Mouse (Mus musculus): ENCODE data around the gene Taf3. TPM values are rescaled to one million over a fixed set of nuclear protein-coding genes. Genes with fewer than 3 reads are reported as not detected.
A peak's percentile ranks its signal among the peaks of the same experiment; 100 is the strongest.

Taf3 gene
- total RNA-seq, 2 experiments from 2014 or later = 8.9 to 13.4 TPM

DNA sequence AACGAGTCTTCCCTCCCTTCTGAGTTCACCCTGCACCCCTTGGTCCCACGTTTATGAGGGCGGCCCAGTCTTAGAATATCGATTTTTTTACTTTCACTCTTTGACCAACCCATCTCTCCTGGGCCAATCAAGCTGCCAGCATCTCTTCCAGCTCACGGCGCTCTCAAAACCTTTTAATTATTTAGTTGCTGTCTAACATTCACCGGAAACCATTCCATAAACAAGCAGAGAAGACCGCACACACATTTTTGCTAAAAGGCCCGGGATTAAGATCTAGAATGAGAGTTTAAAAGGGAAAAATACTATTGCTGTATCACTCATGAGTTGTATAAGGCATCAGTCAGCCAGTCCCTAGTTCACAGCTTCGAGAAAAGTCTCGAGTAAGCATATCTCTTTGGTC lies 168.1 kb downstream of the Taf3 start:
- ATAC-seq (replicated peaks; ENCODE audit: low FRiP score, poor library complexity, severe bottlenecking) = no peak

DNA sequence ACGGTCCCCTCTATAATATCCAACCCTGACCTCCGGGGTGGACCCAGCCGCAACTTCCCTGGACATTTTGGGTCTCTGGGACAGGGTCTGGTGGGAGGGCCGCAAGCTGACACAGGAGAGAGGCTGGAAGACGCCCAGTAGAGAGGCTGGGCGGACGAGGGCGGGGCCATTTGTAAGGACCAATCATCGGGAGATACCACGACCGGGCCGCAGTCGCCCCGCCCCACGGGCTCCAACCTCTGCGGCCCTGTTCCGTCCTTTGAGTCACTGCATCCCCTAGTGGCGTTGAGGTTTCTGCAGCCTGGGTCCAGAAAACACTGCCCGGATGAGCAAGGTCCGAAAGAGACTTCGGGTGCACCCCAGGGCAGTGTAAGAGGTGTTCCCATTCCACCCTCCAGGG lies 168.9 kb downstream of the Taf3 start:
- ATAC-seq (replicated peaks; ENCODE audit: low FRiP score, poor library complexity, severe bottlenecking) = peak; percentile 73; the same call in 1 of the 2 replicates

DNA sequence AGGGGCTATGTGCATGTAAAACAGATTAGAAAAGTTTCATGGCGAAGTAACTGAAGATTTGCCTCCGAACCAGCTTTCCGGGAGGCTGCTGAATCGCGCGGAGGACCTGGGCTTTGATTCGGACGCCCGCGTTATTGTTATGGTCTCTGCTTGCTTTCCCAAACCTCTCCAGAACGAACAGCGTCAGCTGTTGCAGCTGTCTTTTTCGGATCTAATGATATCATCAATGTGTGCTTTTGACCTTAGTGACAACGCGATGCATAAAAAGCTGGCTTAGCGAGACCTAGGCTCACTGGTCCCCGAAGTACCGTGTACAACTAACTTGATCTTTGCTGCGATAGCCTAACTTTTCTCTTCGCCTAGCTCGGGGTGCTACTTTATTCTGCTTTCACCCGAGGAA lies 169.3 kb downstream of the Taf3 start:
- no peak for ATAC-seq (replicated peaks; ENCODE audit: low FRiP score, poor library complexity, severe bottlenecking)

DNA sequence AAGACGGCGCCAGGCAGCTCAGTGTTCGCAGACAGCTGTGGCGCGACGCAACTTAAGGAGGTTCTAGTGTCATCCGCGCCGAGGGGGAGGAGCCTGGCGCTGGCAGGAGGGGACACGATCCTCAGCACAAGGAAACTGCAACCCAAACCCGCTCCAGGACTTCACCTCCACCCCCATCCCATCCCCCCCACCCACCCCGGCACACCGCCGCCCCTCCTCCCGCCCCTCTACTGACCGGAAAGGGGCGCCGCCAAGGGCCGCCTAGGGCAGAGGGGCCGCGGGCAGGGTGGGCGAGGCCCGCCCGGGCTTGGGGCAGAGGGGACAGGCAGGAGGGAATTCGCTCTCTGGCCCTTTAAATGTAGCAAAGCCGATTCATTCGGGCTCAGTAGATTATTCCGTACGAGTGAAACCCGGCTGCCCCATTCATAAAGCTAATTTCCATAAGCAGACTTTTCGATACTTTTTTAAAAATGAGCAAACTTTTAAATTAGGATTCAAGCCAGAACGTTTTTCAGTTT lies 169.8 kb downstream of the Taf3 start:
- ATAC-seq (replicated peaks; ENCODE audit: low FRiP score, poor library complexity, severe bottlenecking) = no peak

DNA sequence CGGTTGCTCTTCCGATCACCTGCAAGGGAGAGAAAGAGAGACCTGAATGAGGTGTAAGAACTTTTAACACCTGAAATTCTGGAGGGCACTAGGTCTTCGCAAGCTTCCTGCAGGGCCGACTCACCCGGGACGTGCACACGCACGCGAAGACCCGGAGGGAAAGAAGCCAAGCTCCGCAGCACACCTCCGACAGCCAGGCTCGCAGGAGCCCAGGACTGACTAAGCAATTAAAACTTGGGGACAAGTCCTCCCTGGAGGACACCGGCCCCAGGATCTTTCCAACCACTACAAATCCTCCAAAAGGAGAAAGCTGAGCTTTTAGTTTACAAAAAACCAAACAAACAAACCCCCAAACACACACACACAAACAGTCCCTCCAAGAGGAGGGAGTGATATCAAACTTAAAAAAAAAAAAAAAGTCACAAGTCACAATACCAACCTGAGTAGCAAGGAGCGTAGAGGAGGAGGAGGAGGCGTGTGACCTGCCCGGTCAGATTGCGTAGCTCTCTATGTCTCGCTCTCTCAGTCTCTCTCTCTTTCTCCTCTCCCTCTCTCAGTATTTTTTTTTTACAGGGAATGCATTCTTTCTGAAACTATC lies 170.3 kb downstream of the Taf3 start:
- ATAC-seq (replicated peaks; ENCODE audit: low FRiP score, poor library complexity, severe bottlenecking) = no peak

DNA sequence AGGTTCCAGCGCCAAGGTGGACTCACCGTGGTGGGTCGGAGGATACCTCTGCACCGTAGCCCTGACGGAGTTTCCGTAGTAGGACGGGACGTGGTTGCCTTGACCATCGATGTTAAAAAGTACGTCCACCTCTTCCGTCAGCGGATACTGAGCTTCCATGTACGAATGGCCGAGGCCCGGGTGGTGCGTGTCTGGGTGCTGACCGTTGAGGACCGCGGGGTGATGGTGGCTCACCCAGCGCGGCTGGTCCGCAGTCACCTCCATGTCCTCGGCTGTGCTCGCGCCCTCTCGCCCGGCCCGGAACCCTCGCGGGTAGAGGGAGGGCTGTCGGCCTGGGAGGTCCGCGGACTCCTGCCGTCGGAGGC lies 171.1 kb downstream of the Taf3 start:
- ATAC-seq (replicated peaks; ENCODE audit: low FRiP score, poor library complexity, severe bottlenecking) = no peak

DNA sequence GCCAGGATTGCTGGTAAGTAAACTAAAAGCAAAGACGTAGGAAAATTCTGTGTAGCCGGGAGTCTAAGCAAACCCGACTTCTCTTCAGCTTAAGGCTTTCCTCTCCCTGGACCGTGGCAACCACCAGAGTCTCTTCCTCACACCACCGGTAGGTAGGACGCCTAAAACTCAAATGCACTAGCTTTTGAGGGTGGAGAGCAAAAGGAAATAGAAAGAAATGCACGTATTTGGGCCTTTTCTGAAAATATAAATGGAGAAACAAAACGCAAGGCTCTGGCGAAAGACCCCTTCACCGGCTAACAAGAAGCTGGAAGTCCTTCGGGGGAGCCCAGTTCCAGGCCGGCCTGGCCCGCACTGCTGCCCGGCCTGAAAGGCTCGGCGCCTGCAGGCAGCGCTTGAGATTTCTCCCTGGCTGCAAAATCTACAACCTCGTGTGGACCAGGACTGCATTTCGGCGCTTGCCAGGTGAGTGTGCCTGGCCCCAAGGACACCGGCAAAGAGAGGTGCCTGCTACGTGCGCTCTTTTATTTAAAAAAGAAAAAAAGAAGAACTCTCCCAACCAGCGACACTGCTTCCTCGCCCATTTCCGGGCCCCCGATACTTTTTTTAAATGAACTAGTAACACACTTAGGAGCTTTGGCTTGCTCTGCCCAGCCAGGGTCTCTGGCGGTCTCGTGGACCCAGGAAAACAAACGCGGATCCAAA lies 171.6 kb downstream of the Taf3 start:
- no peak for ATAC-seq (replicated peaks; ENCODE audit: low FRiP score, poor library complexity, severe bottlenecking)

DNA sequence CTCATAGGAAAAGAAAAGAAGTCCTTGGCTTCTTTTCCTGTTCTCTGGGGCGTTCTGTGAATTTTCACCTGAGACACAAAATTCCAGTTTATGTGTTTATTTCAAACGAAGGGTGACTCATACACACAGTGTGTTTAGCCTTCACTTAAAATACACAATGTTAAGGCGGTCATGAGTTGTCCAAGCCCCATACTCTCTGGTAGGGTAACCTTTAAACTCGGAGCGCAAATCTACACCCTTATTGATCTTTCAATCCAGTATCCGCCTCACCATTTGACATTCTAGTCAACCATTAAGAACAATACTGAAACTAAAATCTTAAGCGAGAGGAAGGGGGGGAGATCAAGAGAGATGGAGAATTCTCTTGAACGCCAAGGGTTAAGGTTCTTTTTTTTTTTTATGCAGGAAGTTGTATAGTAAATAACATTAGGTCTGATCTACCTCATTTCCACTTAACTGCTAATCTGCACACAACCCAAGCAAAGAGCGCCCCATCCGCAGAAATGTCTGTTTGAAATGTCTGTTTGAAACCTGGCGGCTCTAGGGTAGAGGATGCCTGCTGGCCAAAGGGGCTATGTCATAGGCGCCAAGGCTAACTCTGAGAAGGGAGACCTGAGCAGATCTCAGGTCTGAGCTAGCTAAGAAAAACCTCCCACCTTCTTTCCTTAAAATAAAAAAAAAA lies 172.6 kb downstream of the Taf3 start:
- no peak for ATAC-seq (replicated peaks; ENCODE audit: low FRiP score, poor library complexity, severe bottlenecking)

DNA sequence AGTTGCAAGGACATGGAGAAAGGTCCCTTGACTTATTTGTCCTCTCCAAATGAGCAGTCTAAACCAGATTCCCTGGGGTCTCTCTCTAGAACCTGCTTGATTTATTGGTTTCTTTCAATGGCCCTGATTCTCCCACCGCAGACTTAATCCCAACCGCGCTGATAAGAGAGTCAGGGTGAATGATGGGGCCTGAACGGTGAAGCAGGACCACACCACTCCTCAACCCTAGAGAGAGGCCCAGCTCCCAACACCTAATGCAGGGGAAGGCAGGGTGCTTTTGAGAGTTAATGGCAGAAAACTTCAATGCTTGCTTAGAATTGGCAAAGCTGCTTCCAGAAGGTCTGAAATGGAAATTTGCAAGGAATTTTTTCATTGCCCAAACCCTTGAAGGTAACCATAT lies 173.2 kb downstream of the Taf3 start:
- ATAC-seq (replicated peaks; ENCODE audit: low FRiP score, poor library complexity, severe bottlenecking) = no peak

DNA sequence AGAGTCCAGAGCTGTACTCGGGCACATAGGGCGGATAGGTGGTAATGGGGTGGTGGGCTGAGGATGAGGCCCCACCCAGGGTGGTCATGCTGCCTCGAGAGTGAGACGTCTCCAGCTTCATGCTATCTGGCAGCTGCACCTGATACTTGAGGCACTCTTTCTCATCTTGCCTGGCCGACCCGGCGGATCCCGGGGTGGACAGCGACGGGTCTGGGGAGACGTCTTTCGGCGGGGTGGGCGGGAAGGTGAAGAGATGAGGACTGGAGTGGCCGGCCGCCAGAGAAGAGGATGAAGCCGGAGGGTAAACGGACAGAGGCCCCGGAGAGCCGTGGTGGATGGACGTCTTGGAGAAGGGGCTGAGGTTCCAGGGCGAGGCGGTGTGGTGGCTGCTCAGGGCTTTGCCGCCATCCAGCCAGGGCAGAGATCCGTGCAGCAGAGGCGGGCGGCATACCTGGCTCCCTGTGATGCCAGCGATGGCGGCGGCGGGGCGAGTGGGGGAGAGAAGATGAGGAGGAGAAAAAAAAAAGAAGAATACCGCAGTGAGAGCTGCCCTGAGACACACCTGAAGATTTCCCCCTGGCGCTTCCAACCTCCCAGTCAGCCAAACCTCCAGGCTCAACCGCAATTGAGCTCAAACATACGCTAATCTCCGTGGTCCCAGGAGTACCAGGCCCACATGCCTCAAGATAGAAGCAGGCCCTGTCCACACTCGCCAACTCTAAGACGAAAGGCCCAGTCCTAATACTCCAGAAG lies 173.8 kb downstream of the Taf3 start:
- no peak for ATAC-seq (replicated peaks; ENCODE audit: low FRiP score, poor library complexity, severe bottlenecking)

DNA sequence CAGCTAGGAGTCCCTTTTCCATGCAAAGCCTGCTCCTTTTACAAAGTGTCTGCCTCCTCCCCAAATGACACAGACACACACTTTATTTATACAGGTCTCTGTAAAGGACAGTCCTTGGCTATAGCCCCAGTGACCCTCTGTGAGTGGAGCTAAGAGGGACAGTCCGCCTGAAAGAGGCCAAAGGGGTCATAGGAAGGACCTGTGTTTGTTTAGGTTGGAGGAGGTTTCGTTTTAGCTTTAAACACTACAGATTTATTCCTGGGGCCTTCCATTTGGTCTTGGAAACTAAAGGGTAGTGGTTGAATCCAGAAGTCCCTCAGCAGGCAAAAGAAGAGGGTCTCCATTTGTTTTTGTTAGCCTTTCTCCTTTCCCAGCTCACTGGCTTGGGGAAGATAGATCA lies 174.6 kb downstream of the Taf3 start:
- no peak for ATAC-seq (replicated peaks; ENCODE audit: low FRiP score, poor library complexity, severe bottlenecking)

DNA sequence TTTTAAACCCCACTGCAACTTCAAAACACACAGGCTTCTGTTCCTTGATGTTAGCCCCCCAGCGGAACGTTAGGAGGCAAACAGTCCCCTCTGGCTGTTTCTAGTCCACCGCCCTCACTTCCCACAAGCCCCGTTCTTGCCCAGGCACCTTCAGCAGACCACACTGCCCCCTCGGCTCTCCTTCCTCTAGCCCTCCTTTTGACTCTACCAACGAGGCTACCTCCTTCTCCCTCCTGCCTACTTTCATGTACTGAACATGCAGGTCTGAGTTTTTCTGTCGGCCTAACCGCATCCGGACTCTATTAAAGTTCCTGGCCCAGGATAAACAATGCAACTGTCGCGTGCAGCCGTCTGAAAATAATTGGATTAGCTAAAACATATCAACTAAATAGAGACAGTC lies 175.7 kb downstream of the Taf3 start:
- ATAC-seq (replicated peaks; ENCODE audit: low FRiP score, poor library complexity, severe bottlenecking) = no peak

DNA sequence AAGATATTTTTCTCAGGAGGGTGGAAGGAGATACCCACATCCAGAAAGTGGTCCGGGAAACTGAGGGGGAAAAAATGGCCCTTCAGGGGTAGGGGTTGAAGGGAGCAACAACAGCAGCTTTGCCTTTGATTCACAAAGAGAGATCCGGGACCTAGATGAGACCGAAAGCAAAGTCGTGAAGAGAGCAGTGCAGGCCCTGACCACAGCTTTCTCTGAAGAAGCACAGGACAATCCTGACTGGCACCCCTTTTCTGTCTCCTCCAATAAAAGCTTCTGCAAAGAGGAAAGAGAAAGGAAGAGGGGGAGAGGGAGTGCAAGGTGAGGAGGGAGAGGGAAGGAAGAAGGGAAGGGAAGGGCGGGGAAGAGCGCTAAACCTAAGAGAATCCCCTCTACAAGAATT lies 176.6 kb downstream of the Taf3 start:
- ATAC-seq (replicated peaks; ENCODE audit: low FRiP score, poor library complexity, severe bottlenecking) = no peak

DNA sequence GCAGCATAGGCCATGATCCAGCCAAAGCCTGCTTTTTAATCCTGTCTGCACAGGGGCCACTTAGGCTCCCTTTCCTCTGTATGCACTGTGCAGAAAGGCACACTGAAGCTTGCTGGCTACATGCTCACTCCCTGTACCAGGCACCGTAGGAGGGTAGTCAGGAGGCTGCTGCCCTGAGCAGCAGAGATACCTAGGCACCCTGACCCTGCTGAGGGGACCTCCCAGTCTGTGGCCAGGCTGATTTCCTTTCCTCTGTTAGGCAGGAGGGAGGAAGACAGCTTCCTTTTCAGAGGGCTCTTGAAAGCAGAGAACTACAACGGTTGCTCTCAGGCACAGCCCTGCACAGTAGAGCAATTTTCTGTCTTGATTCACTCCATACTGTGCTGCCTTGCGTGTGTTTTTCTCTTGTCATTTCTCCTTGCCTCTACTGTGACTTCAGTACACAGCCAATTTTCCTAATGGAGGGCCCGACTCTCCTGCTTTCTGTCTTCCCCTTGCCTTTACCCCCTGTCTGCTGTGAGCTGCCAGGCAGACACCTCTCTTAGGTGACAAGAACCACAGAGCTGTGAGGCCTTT lies 177.2 kb downstream of the Taf3 start:
- no peak for ATAC-seq (replicated peaks; ENCODE audit: low FRiP score, poor library complexity, severe bottlenecking)

DNA sequence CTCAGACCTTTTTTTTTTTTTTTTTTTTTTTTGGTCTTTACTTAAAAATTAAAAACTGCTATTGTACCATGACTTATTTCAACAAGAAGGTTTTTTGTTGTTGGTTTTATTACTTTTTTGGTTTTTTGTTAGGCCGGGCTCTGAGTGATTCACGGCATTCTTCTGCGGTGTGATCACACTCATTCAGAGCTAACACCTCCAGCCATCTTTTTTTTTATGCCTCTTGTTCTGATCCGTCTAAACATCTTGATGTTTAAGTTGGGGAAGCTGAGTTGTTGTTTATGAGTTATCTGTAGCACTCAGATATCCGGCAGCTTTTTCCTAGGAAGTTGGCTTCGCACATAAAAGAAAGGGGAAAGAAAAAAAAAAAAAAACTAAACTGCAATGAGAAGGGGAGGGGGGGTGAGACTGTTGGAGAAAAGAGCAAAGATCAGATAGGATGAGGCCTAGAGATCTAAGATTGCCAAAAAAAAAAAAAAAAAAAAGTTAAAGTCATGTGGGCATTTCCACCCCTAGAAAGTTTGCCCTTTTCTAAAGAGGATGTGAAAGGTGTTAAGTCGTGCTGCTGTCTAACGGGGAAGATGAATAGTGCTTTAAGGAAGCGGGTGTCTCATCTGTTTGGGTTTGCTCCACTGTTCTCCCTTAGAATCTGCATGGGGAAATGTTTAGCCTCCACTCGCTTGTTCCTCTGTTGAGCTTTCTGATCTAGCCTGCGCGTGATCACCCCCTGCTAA lies 181.1 kb downstream of the Taf3 start:
- ATAC-seq (replicated peaks; ENCODE audit: low FRiP score, poor library complexity, severe bottlenecking) = no peak

Other genes starting within 250 kb of the Taf3 start
- gene 4930412O13Rik, start 167.3 kb downstream of the Taf3 start, total RNA-seq (2015; ENCODE audit: low replicate concordance) = not detected in 2 replicates
- gene 4930412O13Rik, start 167.3 kb downstream of the Taf3 start, total RNA-seq (2017; ENCODE audit: low replicate concordance) = not detected in 2 replicates
- not detected in 2 replicates for gene 9230102O04Rik, start 159.1 kb downstream of the Taf3 start, total RNA-seq (2015; ENCODE audit: low replicate concordance)
- not detected in 2 replicates for gene 9230102O04Rik, start 159.1 kb downstream of the Taf3 start, total RNA-seq (2017; ENCODE audit: low replicate concordance)
- gene Gata3, start 158.6 kb downstream of the Taf3 start, total RNA-seq (2015; ENCODE audit: low replicate concordance) = 3.6 and 28.5 TPM in 2 replicates
- 0.08 TPM in 1 of 2 replicates, not detected in the other for gene Gata3, start 158.6 kb downstream of the Taf3 start, total RNA-seq (2017; ENCODE audit: low replicate concordance)
- gene Atp5c1, start 31.9 kb upstream of the Taf3 start, total RNA-seq (2015; ENCODE audit: low replicate concordance) = 184 and 197 TPM in 2 replicates
- 140 and 176 TPM in 2 replicates for gene Atp5c1, start 31.9 kb upstream of the Taf3 start, total RNA-seq (2017; ENCODE audit: low replicate concordance)
- gene Kin, start 32.0 kb upstream of the Taf3 start, total RNA-seq (2015; ENCODE audit: low replicate concordance) = 22.6 and 40.0 TPM in 2 replicates
- 38.4 and 40.3 TPM in 2 replicates for gene Kin, start 32.0 kb upstream of the Taf3 start, total RNA-seq (2017; ENCODE audit: low replicate concordance)
- not detected in 2 replicates for gene Itih2, start 82.8 kb upstream of the Taf3 start, total RNA-seq (2015; ENCODE audit: low replicate concordance)
- not detected in 2 replicates for gene Itih2, start 82.8 kb upstream of the Taf3 start, total RNA-seq (2017; ENCODE audit: low replicate concordance)
- gene Itih5, start 105.0 kb upstream of the Taf3 start, total RNA-seq (2015; ENCODE audit: low replicate concordance) = 0.72 and 1.3 TPM in 2 replicates
- gene Itih5, start 105.0 kb upstream of the Taf3 start, total RNA-seq (2017; ENCODE audit: low replicate concordance) = 0.91 and 1.2 TPM in 2 replicates

Measured in erythroid progenitor cell, adult 5-6 weeks (primary cell).